In genomic region chr12:52790350-52790768, GRCm38 (mm10) we compare ENCODE assay signal across 9 mouse cellular contexts.
DNase-seq lines count a peak whose midpoint lies in the region; ATAC-seq lines count a peak whose summit lies in the region.
"Had no signal": no experiment of that assay in that cellular context is flagged by ENCODE, and none has a peak within 500 bp of the region (broad histone marks: within the 10 kb centered on the region; RNA-seq: fewer than 3 reads in every experiment).

No protein-coding gene starts in this region.

- 8% methylated on average over 8 of the region's 8 CpGs for WGBS in lung, embryonic 16.5 days
- WGBS in stomach, embryonic 14.5 days: 17% methylated on average over 8 of the region's 8 CpGs

- 0 out of 2 replicates have a peak overlapping the region, but pooled peaks have one; percentile 16 for H3K4me3 ChIP-seq in lung, embryonic 16.5 days (ENCODE audit: low read length)
- H3K4me3 ChIP-seq in stomach, embryonic 14.5 days (ENCODE audit: low read depth, low read length): no peak overlapping the region
- H3K4me3 ChIP-seq: limb, embryonic 13.5 days had no signal

- peaks cover 8% of the 10 kb centered on the region; the same call in 1 of the 2 replicates for H3K4me1 ChIP-seq in lung, embryonic 16.5 days (replicated peaks; ENCODE audit: control insufficient read depth, insufficient read depth, low read length)
- H3K4me1 ChIP-seq in stomach, embryonic 14.5 days (ENCODE audit: control insufficient read depth, insufficient read depth, low read length): peaks cover 11% of the 10 kb centered on the region

- H3K9me3 ChIP-seq in lung, embryonic 16.5 days (ENCODE audit: control insufficient read depth, low read length): no peaks in the 10 kb centered on the region
- H3K9me3 ChIP-seq in stomach, embryonic 14.5 days (ENCODE audit: control insufficient read depth, low read depth, low read length): no peaks in the 10 kb centered on the region
- H3K9me3 ChIP-seq: limb, embryonic 13.5 days had no signal

- H3K27me3 ChIP-seq in lung, embryonic 16.5 days (ENCODE audit: control insufficient read depth, insufficient read depth, low read depth, low read length): no peaks in the 10 kb centered on the region; the same call in none of the 2 replicates
- H3K27me3 ChIP-seq in stomach, embryonic 14.5 days (ENCODE audit: control insufficient read depth, insufficient read depth, low read length): no peaks in the 10 kb centered on the region

- peak overlapping the region; percentile 39; the same call in 1 of the 2 replicates for H3K4me2 ChIP-seq in lung, embryonic 16.5 days (ENCODE audit: low read depth, low read length)
- peak overlapping the region; percentile 11 for H3K4me2 ChIP-seq in stomach, embryonic 14.5 days (replicated peaks; ENCODE audit: low read depth, low read length)
- H3K4me2 ChIP-seq: limb, embryonic 13.5 days had no signal

- H3K27ac ChIP-seq in lung, embryonic 16.5 days (ENCODE audit: low read length): no peak overlapping the region
- H3K27ac ChIP-seq in stomach, embryonic 14.5 days (ENCODE audit: low read length): no peak overlapping the region
- H3K27ac ChIP-seq: limb, embryonic 13.5 days had no signal

- H3K9ac ChIP-seq in lung, embryonic 16.5 days (ENCODE audit: low read length): 0 out of 2 replicates have a peak overlapping the region, but pooled peaks have one; percentile 4
- H3K9ac ChIP-seq in stomach, embryonic 14.5 days (replicated peaks; ENCODE audit: low read depth, low read length): no peak overlapping the region
- H3K9ac ChIP-seq: limb, embryonic 13.5 days had no signal

- ATAC-seq in lung, embryonic 16.5 days (ENCODE audit: low read depth): peak; percentile 64; the same call in 1 of the 2 replicates
- ATAC-seq in stomach, embryonic 14.5 days (ENCODE audit: insufficient number of reproducible peaks, insufficient read depth, low FRiP score, low read depth): no peak
- ATAC-seq in megakaryocyte, adult 5-6 weeks (ENCODE audit: poor library complexity, severe bottlenecking): no peak

- H3K36me3 ChIP-seq in lung, embryonic 16.5 days (ENCODE audit: control insufficient read depth, insufficient read depth, low read length): no peaks in the 10 kb centered on the region
- no peaks in the 10 kb centered on the region for H3K36me3 ChIP-seq in stomach, embryonic 14.5 days (ENCODE audit: control insufficient read depth, insufficient read depth, low read length)
- H3K36me3 ChIP-seq: limb, embryonic 13.5 days had no signal

- peak; percentile 37 for DNase-seq in adrenal gland, postnatal 10 days
- DNase-seq in adrenal gland, postnatal 4 days (ENCODE audit: low spot score in 2 of 2): no peak
- DNase-seq in cerebellum, adult 18-20 months: peak; percentile 69 to 77
- DNase-seq in heart, adult 9 months (ENCODE audit: low spot score in 2 of 2): peak; percentile 81 to 84
- DNase-seq in kidney, adult 18-20 months: no peak

Comparison
In these comparisons a context has a peak if more than half of its experiments do, and no peak if none do; other contexts are left out.
1. DNase-seq: peak in adrenal gland, postnatal 10 days (single experiment), cerebellum, adult 18-20 months (2 of 2) and heart, adult 9 months (2 of 2); none in adrenal gland, postnatal 4 days (0 of 2) and kidney, adult 18-20 months (single experiment).